Mouse (Mus musculus) brain, adult 2 months (tissue): Measurements from ENCODE around the gene Frrs1.
"Not testable (repeated sequence)": the region's sequence is repeated elsewhere in the genome, so short reads cannot be mapped to it uniquely, and the experiment has no call there.

Experiments used
- DNase-seq: peaks from one replicate; pipeline ENCODE4 v3.0.0; 2011; ENCODE audit warnings: low read depth, low spot score

The Frrs1 gene

GRCm38 (mm10) chr3:116858941-116859685 is at the start of gene Frrs1:
Gene Frrs1 (plus strand): TSS chr3:116859464.
- DNase-seq, result no peak

- DNase-seq, result not testable (repeated sequence)
These were observed 48.9 kb upstream of the Frrs1 start for GRCm38 (mm10) chr3:116810351-116810750.

GRCm38 (mm10) chr3:116812946-116813345 is 46.3 kb upstream of the Frrs1 start:
- DNase-seq, result no peak

GRCm38 (mm10) chr3:116815305-116815797 is 43.9 kb upstream of the Frrs1 start:
- no peak for DNase-seq

GRCm38 (mm10) chr3:116815916-116816315 is 43.3 kb upstream of the Frrs1 start:
- no peak for DNase-seq

GRCm38 (mm10) chr3:116816674-116817215 is 42.5 kb upstream of the Frrs1 start:
- DNase-seq, result no peak

GRCm38 (mm10) chr3:116817231-116817630 is 42.0 kb upstream of the Frrs1 start:
- no peak for DNase-seq

GRCm38 (mm10) chr3:116826471-116827215 is 32.6 kb upstream of the Frrs1 start:
- no peak for DNase-seq

- no peak for DNase-seq
These were observed 29.9 kb upstream of the Frrs1 start for GRCm38 (mm10) chr3:116829274-116829920.

GRCm38 (mm10) chr3:116831324-116831723 is 27.9 kb upstream of the Frrs1 start:
- no peak for DNase-seq

- DNase-seq, result peak; percentile 65
These were observed 26.5 kb upstream of the Frrs1 start for GRCm38 (mm10) chr3:116832526-116833310.

- DNase-seq, result no peak
These were observed 25.8 kb upstream of the Frrs1 start for GRCm38 (mm10) chr3:116833491-116833890.

- no peak for DNase-seq
These were observed 25.0 kb upstream of the Frrs1 start for GRCm38 (mm10) chr3:116834241-116834640.

- DNase-seq, result no peak
These were observed 23.9 kb upstream of the Frrs1 start for GRCm38 (mm10) chr3:116835350-116835749.

GRCm38 (mm10) chr3:116835770-116836680 is 23.2 kb upstream of the Frrs1 start:
- DNase-seq, result peak; percentile 94

- no peak for DNase-seq
These were observed 22.4 kb upstream of the Frrs1 start for GRCm38 (mm10) chr3:116836681-116837475.

GRCm38 (mm10) chr3:116841311-116841710 is 18.0 kb upstream of the Frrs1 start:
- no peak for DNase-seq

- no peak for DNase-seq
These were observed 14.2 kb upstream of the Frrs1 start for GRCm38 (mm10) chr3:116844880-116845579.

GRCm38 (mm10) chr3:116846084-116846483 is 13.2 kb upstream of the Frrs1 start:
- DNase-seq, result no peak
